Mouse (Mus musculus) cerebellum, adult 2 months (tissue): ENCODE results near the gene Ltbp2.

ENCODE experiments used
- CTCF ChIP-seq: fragments of 200-500 bp; IDR thresholded peaks from 2 replicates; pipeline ENCODE4 v1.5.1; 2011; ENCODE audit warnings: low read depth, mild to moderate bottlenecking, control low read depth, low read length, moderate library complexity, borderline replicate concordance; ENCODE audit not compliant: insufficient read depth
- POLR2A ChIP-seq: fragments of 200-500 bp; IDR thresholded peaks from 2 replicates; pipeline ENCODE4 v1.6.1; 2011; ENCODE audit warnings: low read length, control low read depth, borderline replicate concordance; ENCODE audit not compliant: insufficient read depth

GRCm38 (mm10) chr12:84907024-84907626 is 30.8 kb upstream of the Ltbp2 start:
- no peak for TF ChIP-seq POLR2A
- TF ChIP-seq CTCF: no peak
